Mouse (Mus musculus) myocyte (in vitro differentiated cells): ENCODE measurements around the gene Olfr539.

ENCODE experiments used
- CEBPB ChIP-seq: IDR thresholded peaks from 2 replicates; pipeline ENCODE4 v1.6.1; 2011; ENCODE audit warnings: mild to moderate bottlenecking, moderate library complexity; ENCODE audit not compliant: poor library complexity, insufficient read depth, severe bottlenecking
- E2F4 ChIP-seq: IDR thresholded peaks from one replicate; pipeline ENCODE4 v1.6.1; 2011; ENCODE audit warnings: mild to moderate bottlenecking, control low read depth, moderate library complexity; ENCODE audit not compliant: insufficient read depth
- MAX ChIP-seq: IDR thresholded peaks from one replicate; pipeline ENCODE4 v1.6.1; 2011; ENCODE audit warnings: low read depth, mild to moderate bottlenecking, control low read depth
- MYOD1 ChIP-seq, 3 experiments: IDR thresholded peaks; one replicate each; pipeline ENCODE4 v1.6.1; 2011; ENCODE audit warnings: control low read depth in 2 of 3, low read depth in 2 of 3, mild to moderate bottlenecking in 2 of 3, moderate library complexity in 1 of 3; ENCODE audit not compliant: insufficient read length in 2 of 3, control insufficient read depth in 1 of 3
- MYOG ChIP-seq, 3 experiments: IDR thresholded peaks; one replicate each; pipeline ENCODE4 v1.6.1; 2011; ENCODE audit warnings: control low read depth in 2 of 3, low read depth in 2 of 3, mild to moderate bottlenecking in 2 of 3; ENCODE audit not compliant: insufficient read length in 2 of 3, control insufficient read depth in 1 of 3, insufficient read depth in 1 of 3
- POLR2A ChIP-seq: IDR thresholded peaks from one replicate; pipeline ENCODE4 v1.6.1; 2011; ENCODE audit warnings: low read depth, mild to moderate bottlenecking, control low read depth, moderate library complexity; ENCODE audit not compliant: insufficient read length
- POLR2AphosphoS2 ChIP-seq: IDR thresholded peaks from one replicate; pipeline ENCODE4 v1.6.1; 2011; ENCODE audit warnings: low read depth, control low read depth; ENCODE audit not compliant: insufficient read length
- SRF ChIP-seq: IDR thresholded peaks from one replicate; pipeline ENCODE4 v1.6.1; 2011; ENCODE audit warnings: low read depth; ENCODE audit not compliant: control insufficient read depth, insufficient read length
- TCF12 ChIP-seq: IDR thresholded peaks from one replicate; pipeline ENCODE4 v1.6.1; 2011; ENCODE audit warnings: mild to moderate bottlenecking, control low read depth; ENCODE audit not compliant: poor library complexity, insufficient read depth, severe bottlenecking
- USF1 ChIP-seq: IDR thresholded peaks from one replicate; pipeline ENCODE4 v1.6.1; 2011; ENCODE audit warnings: low read depth, mild to moderate bottlenecking, control low read depth, moderate library complexity

GRCm38 (mm10) chr7:140681651-140682050 lies 21.9 kb downstream of the Olfr539 start, which contains the start of gene Olfr45:
- no peak for TF ChIP-seq MYOD1 (IDR thresholded peaks at IDR 0.05; ENCODE audit: control insufficient read depth in 1 of 3, insufficient read length in 2 of 3, low read depth in 2 of 3)
- no peak for TF ChIP-seq POLR2A
- no peak for TF ChIP-seq TCF12
- TF ChIP-seq SRF, result no peak
- TF ChIP-seq MAX, result no peak
- no peak for TF ChIP-seq MYOG (IDR thresholded peaks at IDR 0.05; ENCODE audit: control insufficient read depth in 1 of 3, insufficient read depth in 1 of 3, insufficient read length in 2 of 3, low read depth in 2 of 3)
- no peak for TF ChIP-seq USF1
- TF ChIP-seq POLR2AphosphoS2, result no peak
- TF ChIP-seq E2F4, result no peak
- TF ChIP-seq CEBPB, result no peak
